Mouse (Mus musculus): ENCODE results near the gene Tspan8. TPM values are rescaled to one million over a fixed set of nuclear protein-coding genes. Genes with fewer than 3 reads are reported as not detected.
"Not testable (repeated sequence)": the region's sequence is repeated elsewhere in the genome, so short reads cannot be mapped to it uniquely, and the experiment has no call there.

Gene Tspan8
- polyA plus RNA-seq, 1 experiment from 2014 or later, result 204 TPM

DNA sequence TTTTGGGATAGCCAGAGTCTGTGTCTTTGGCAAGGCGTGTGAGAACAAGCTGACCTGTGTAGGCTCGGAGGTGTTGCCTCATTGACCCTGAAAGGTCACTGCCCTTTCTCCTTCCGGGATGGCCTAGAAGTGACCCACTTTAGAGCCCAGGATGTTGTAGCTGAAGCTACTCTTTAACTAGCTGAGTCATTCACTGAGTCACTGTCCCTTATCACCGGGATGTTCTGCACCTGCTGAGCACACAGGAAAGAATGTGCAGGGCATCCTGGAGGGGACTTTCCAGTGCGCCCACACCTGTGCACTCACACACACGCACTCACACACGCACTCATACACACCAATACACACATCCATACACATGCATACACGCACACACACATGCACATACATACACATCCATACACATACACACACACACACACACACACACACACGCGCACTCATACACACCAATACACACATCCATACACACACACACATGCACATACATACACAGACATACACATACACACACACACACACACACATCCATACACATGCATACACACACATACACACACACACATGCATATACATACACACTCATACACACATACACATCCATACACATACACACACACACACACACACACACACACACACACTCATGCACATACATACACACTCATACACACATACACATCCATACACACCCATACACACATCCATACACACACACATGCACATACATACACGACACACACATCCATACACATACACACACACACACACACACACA, 36.2 kb upstream of the Tspan8 start:
- TF ChIP-seq CTCF (IDR thresholded peaks at IDR 0.05; ENCODE audit: low read depth), result no peak
- Histone ChIP-seq H3K9ac (ENCODE audit: low read depth, low read length) (no peak overlapping the region), H3K27ac (ENCODE audit: low read depth, low read length) (no peak overlapping the region), H3K36me3 (ENCODE audit: control insufficient read depth, insufficient read depth) (no peaks in the 10 kb centered on the region), H3K27me3 (replicated peaks; ENCODE audit: control insufficient read depth, insufficient read depth, low read length) (no peaks in the 10 kb centered on the region), H3K4me1 (replicated peaks; ENCODE audit: control insufficient read depth, insufficient read depth, low read length) (no peaks in the 10 kb centered on the region; the same call in none of the 2 replicates), H3K4me3 (ENCODE audit: low read depth, low read length) (no peak overlapping the region), H3K9me3 (ENCODE audit: control insufficient read depth) (no peaks in the 10 kb centered on the region), H3K4me2 (replicated peaks; ENCODE audit: low read depth) (no peak overlapping the region)
- peak; percentile 87 for ATAC-seq
- 54% methylated on average over 11 of the region's 11 CpGs for WGBS

DNA sequence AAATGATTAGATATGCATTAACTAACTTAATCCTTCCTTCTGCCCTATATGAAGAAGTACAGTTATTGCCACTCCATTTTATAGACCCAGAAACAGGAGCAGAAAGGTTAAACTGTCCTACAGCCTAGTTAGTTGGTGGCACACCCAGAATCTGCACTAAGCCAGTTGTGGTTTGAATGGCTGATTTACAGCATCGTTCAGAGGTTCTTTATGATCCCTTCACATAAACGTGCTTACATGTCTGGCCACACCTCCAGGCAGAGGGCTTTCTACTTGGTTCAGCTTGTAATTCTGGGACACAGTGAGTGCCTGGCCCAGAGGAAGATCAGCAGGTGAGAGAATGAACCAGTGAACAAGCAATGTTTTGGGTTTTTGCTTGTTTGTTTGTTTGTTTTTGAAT, 33.4 kb upstream of the Tspan8 start:
- H3K9ac ChIP-seq (ENCODE audit: low read depth, low read length), result no peak overlapping the region
- H3K4me1 ChIP-seq (replicated peaks; ENCODE audit: control insufficient read depth, insufficient read depth, low read length), result no peaks in the 10 kb centered on the region; the same call in none of the 2 replicates
- H3K27me3 ChIP-seq (replicated peaks; ENCODE audit: control insufficient read depth, insufficient read depth, low read length), result no peaks in the 10 kb centered on the region
- no peak overlapping the region for H3K4me3 ChIP-seq (ENCODE audit: low read depth, low read length)
- no peak for TF ChIP-seq CTCF (IDR thresholded peaks at IDR 0.05; ENCODE audit: low read depth)
- peak; percentile 59 for ATAC-seq
- H3K9me3 ChIP-seq (ENCODE audit: control insufficient read depth), result no peaks in the 10 kb centered on the region
- WGBS, result 28% methylated on average over 2 of the region's 2 CpGs
- no peak overlapping the region for H3K27ac ChIP-seq (ENCODE audit: low read depth, low read length)
- no peaks in the 10 kb centered on the region for H3K36me3 ChIP-seq (ENCODE audit: control insufficient read depth, insufficient read depth)
- no peak overlapping the region for H3K4me2 ChIP-seq (replicated peaks; ENCODE audit: low read depth)

DNA sequence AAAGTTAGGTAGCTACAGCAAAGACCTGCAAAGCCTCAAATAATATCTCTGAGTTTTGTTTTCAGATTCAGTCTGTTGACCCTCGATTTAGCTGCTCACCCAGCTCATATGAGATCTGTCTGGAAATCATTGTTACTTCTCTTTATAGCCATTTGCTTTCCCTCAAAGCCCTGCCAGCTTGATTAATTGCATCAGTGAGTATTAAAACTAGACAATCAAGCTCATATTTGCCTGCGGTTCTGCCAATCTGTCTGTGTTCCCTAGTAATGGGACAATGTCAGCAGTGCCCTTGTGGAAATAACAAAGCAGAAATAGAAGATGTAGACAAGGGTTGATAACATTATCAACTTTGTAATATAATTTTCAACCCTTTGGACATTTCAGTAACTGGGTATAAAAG, 25.8 kb upstream of the Tspan8 start:
- no peaks in the 10 kb centered on the region for H3K27me3 ChIP-seq (replicated peaks; ENCODE audit: control insufficient read depth, insufficient read depth, low read length)
- no peaks in the 10 kb centered on the region for H3K4me1 ChIP-seq (replicated peaks; ENCODE audit: control insufficient read depth, insufficient read depth, low read length)
- TF ChIP-seq CTCF (IDR thresholded peaks at IDR 0.05; ENCODE audit: low read depth), result no peak
- H3K36me3 ChIP-seq (ENCODE audit: control insufficient read depth, insufficient read depth), result no peaks in the 10 kb centered on the region
- no peaks in the 10 kb centered on the region for H3K9me3 ChIP-seq (ENCODE audit: control insufficient read depth)
- no peak overlapping the region for H3K4me2 ChIP-seq (replicated peaks; ENCODE audit: low read depth)
- H3K4me3 ChIP-seq (ENCODE audit: low read depth, low read length), result no peak overlapping the region
- H3K9ac ChIP-seq (ENCODE audit: low read depth, low read length), result no peak overlapping the region
- H3K27ac ChIP-seq (ENCODE audit: low read depth, low read length), result no peak overlapping the region
- WGBS, result 68% methylated on average over 2 of the region's 2 CpGs
- ATAC-seq, result no peak

DNA sequence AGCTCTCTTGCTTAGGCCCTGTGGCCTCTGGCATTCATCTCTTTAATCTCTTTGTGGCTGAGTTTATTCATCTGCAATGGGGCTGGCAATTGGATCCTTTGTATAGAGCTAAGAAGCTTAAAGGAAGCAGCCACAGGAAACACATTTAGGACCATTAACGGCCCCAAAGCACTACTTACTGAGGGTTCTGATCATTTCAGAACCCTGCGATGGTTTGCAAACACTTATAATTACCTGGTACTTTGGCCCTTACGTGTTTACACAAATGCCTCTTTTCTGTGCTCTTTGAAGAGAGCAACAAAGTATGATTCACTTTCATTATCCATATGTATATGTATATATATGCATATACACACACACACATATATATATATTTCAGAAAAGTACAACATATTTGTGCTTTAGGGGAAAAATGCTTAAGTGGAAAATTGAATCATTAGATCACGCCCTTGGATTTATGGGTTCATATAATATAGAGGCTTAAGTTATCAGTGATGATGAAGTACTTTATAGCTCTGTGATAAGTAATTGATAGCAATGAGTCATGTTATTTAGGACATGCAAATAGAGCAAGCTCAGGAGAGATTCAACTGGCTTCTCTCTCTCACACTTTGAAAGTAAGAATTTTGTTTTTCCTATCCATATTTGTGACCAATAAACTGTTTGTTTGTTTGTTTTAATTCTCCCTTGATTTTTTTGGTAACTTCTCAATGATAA, 20.4 kb upstream of the Tspan8 start:
- peak; percentile 73 for ATAC-seq
- no peaks in the 10 kb centered on the region for H3K27me3 ChIP-seq (replicated peaks; ENCODE audit: control insufficient read depth, insufficient read depth, low read length)
- H3K4me2 ChIP-seq (replicated peaks; ENCODE audit: low read depth), result no peak overlapping the region
- no peak for TF ChIP-seq CTCF (IDR thresholded peaks at IDR 0.05; ENCODE audit: low read depth)
- H3K4me3 ChIP-seq (ENCODE audit: low read depth, low read length), result no peak overlapping the region
- H3K9ac ChIP-seq (ENCODE audit: low read depth, low read length), result no peak overlapping the region
- 29% methylated on average over 4 of the region's 4 CpGs for WGBS
- H3K9me3 ChIP-seq (ENCODE audit: control insufficient read depth), result no peaks in the 10 kb centered on the region
- H3K4me1 ChIP-seq (replicated peaks; ENCODE audit: control insufficient read depth, insufficient read depth, low read length), result no peaks in the 10 kb centered on the region
- no peaks in the 10 kb centered on the region for H3K36me3 ChIP-seq (ENCODE audit: control insufficient read depth, insufficient read depth)
- no peak overlapping the region for H3K27ac ChIP-seq (ENCODE audit: low read depth, low read length)

DNA sequence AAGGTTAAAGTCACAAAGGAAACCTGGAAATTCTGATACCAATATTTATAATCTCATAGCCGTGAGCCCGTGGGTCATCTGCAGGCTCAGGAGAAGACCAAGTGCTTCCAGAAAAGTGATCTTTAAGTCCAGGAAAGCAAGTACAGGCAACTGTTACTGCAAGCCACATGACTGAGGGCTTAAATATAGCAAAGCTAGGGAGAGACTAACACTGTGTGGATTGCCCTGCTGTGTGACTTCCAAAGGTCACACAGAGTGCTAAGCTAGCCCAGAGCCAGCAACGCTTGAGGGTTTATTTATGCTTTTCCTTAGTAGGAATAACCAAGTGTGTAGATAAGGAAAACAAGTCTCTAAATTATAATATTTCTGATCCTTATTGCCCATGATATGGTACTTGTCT, 15.2 kb upstream of the Tspan8 start:
- Histone ChIP-seq H3K4me2 (replicated peaks; ENCODE audit: low read depth) (no peak overlapping the region), H3K4me3 (ENCODE audit: low read depth, low read length) (no peak overlapping the region), H3K27ac (ENCODE audit: low read depth, low read length) (peak overlapping the region; percentile 50; the same call in 1 of the 2 replicates), H3K9me3 (ENCODE audit: control insufficient read depth) (no peaks in the 10 kb centered on the region), H3K9ac (ENCODE audit: low read depth, low read length) (no peak overlapping the region), H3K4me1 (replicated peaks; ENCODE audit: control insufficient read depth, insufficient read depth, low read length) (no peaks in the 10 kb centered on the region), H3K27me3 (replicated peaks; ENCODE audit: control insufficient read depth, insufficient read depth, low read length) (no peaks in the 10 kb centered on the region), H3K36me3 (ENCODE audit: control insufficient read depth, insufficient read depth) (no peaks in the 10 kb centered on the region)
- ATAC-seq, result peak; percentile 67; the same call in 1 of the 2 replicates
- 29% methylated on average over 3 of the region's 3 CpGs for WGBS
- TF ChIP-seq CTCF (IDR thresholded peaks at IDR 0.05; ENCODE audit: low read depth), result no peak

DNA sequence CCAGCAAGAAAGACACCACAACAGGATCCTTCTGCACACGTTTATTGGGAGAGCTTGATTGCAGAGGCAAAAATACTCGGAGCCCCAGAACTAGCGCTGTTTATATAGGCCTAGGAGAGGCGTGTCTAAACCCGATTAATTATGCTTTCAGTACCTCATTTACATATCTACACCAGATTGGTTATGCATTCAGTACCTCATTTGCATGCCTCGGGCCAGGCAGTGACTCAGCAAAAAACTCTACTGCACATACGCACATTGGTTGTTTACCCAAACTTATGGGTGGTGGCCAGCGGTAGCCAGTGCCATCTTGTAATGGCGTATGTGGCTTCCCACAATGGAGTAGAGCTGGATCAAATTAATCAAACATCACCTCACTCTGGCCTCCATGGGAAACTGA, 13.6 kb upstream of the Tspan8 start:
- H3K4me2 ChIP-seq (replicated peaks; ENCODE audit: low read depth); H3K36me3 ChIP-seq (ENCODE audit: control insufficient read depth, insufficient read depth); H3K4me1 ChIP-seq (replicated peaks; ENCODE audit: control insufficient read depth, insufficient read depth, low read length); H3K27me3 ChIP-seq (replicated peaks; ENCODE audit: control insufficient read depth, insufficient read depth, low read length); ATAC-seq; H3K9me3 ChIP-seq (ENCODE audit: control insufficient read depth); H3K27ac ChIP-seq (ENCODE audit: low read depth, low read length); H3K9ac ChIP-seq (ENCODE audit: low read depth, low read length); H3K4me3 ChIP-seq (ENCODE audit: low read depth, low read length): not testable (repeated sequence)
- WGBS, result 93% methylated on average over 9 of the region's 9 CpGs

All from intestine, postnatal 0 days (tissue).